ENCODE assay signal across 10 mouse cellular contexts in genomic region chr10:95772811-95773424, GRCm38 (mm10).
DNase-seq lines count a peak whose midpoint lies in the region; TF ChIP-seq lines count a peak whose summit lies in the region.
"Had no signal": no experiment of that assay in that cellular context is flagged by ENCODE, and none has a peak within 500 bp of the region (broad histone marks: within the 10 kb centered on the region; RNA-seq: fewer than 3 reads in every experiment).

No protein-coding gene starts in this region.

- no peak for TF ChIP-seq POLR2A in bone marrow, adult 2 months (IDR thresholded peaks at IDR 0.05; ENCODE audit: borderline replicate concordance, control insufficient read depth, low read depth, low read length)

- H3K4me1 ChIP-seq in bone marrow, adult 2 months (ENCODE audit: control insufficient read depth, insufficient read depth, low read length) = peaks cover 3% of the 10 kb centered on the region; the same call in 1 of the 2 replicates
- H3K4me1 ChIP-seq: embryonic facial prominence, embryonic 12.5 days had no signal

- 84% methylated on average over 9 of the region's 9 CpGs for WGBS in bone marrow, adult 2 months

- no peak for TF ChIP-seq CTCF in bone marrow, adult 2 months (IDR thresholded peaks at IDR 0.05; ENCODE audit: control insufficient read depth, insufficient read depth, low read length)

- peak overlapping the region; percentile 76 for H3K27ac ChIP-seq in bone marrow, adult 2 months (ENCODE audit: control insufficient read depth, insufficient read depth, low read depth, low read length, poor library complexity)
- H3K27ac ChIP-seq: embryonic facial prominence, embryonic 12.5 days; forebrain, embryonic 10.5 days had no signal

- H3K4me3 ChIP-seq in bone marrow, adult 2 months (replicated peaks; ENCODE audit: control insufficient read depth, low read depth, low read length) = no peak overlapping the region
- H3K4me3 ChIP-seq: embryonic facial prominence, embryonic 12.5 days; forebrain, embryonic 10.5 days had no signal

- peak; percentile 35 to 41 for DNase-seq in heart, adult 18-20 months
- no peak for DNase-seq in heart, adult 8-10 months (ENCODE audit: low spot score)
- peak; percentile 69 for DNase-seq in cerebellum, adult 11 months
- peak; percentile 81 to 83 for DNase-seq in cerebellum, postnatal 36 days
- no peak for DNase-seq in neural tube, embryonic 10.5 days (ENCODE audit: extremely low spot score, low spot score)
- DNase-seq in thymus, postnatal 14 days = no peak
- DNase-seq: midbrain, embryonic 14.5 days had no signal

Comparison
In these comparisons a context has a peak if more than half of its experiments do, and no peak if none do; other contexts are left out.
1. DNase-seq: peak in heart, adult 18-20 months (2 of 2), cerebellum, adult 11 months (single experiment) and cerebellum, postnatal 36 days (2 of 2); none in heart, adult 8-10 months (single experiment), neural tube, embryonic 10.5 days (single experiment) and thymus, postnatal 14 days (single experiment).